20 mouse cellular contexts compared by ENCODE assay signal in the genomic region with DNA sequence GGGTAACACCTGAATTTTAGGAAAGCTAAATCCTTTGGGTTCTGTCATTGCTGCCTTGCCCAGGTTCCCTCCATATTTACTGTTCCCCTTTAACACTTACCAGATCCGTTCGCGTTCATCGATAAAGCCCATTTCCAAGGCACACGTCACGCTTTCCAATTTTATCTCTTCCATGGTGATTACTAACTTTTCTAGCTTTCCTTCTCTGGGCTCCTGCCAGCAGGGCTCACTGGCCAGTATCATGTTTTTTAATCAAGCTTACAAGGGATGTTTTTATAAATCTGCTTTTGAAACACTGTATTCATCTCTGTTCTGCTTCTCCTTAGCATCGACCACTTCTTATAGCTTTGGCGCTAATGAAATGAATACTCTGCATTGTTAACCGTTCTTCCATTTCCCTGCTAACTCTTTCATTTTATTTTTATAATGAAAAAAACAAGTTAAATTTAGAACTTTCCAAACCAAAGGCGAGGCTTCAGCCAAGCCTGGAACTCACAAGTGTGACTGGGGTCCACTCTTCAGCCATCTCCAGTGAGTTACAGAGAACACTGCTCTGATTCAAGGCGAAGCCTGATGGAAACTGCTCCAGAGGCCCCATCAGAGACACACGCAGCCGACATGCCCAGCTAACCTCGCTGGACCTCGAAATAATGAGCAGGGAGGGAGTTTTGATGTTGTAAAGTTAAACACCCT. TPM values are rescaled to one million over a fixed set of nuclear protein-coding genes. Genes with fewer than 3 reads are reported as not detected.
DNase-seq lines count a peak whose midpoint lies in the region; ATAC-seq lines count a peak whose summit lies in the region.
"Had no signal": no experiment of that assay in that cellular context is flagged by ENCODE, and none has a peak within 500 bp of the region (broad histone marks: within the 10 kb centered on the region; RNA-seq: fewer than 3 reads in every experiment).

No protein-coding gene starts in this region.

- 77% methylated on average over 15 of the region's 15 CpGs for WGBS in limb, embryonic 12.5 days
- whole genome bisulfite sequencing in limb, embryonic 10.5 days, result 92% methylated on average over 15 of the region's 15 CpGs
- WGBS in embryonic facial prominence, embryonic 14.5 days, result 71% methylated on average over 15 of the region's 15 CpGs
- WGBS in limb, embryonic 13.5 days, result 59% methylated on average over 15 of the region's 15 CpGs

- ATAC-seq in limb, embryonic 12.5 days (ENCODE audit: insufficient number of reproducible peaks, insufficient read depth, low FRiP score, low TSS enrichment, low read depth), result no peak
- ATAC-seq in embryonic facial prominence, embryonic 14.5 days (ENCODE audit: low read depth), result peak; percentile 62; the same call in 1 of the 2 replicates
- peak; percentile 87 for ATAC-seq in limb, embryonic 13.5 days (ENCODE audit: low FRiP score, low read depth)
- no peak for ATAC-seq in erythroid progenitor cell, adult 5-6 weeks (replicated peaks; ENCODE audit: low FRiP score, poor library complexity, severe bottlenecking)
- ATAC-seq: midbrain, embryonic 16.5 days had no signal

- H3K9me3 ChIP-seq in limb, embryonic 12.5 days, result no peaks in the 10 kb centered on the region
- H3K9me3 ChIP-seq in limb, embryonic 10.5 days (replicated peaks), result no peaks in the 10 kb centered on the region
- no peaks in the 10 kb centered on the region for H3K9me3 ChIP-seq in embryonic facial prominence, embryonic 14.5 days (ENCODE audit: control insufficient read depth, low read length)
- H3K9me3 ChIP-seq in limb, embryonic 13.5 days, result no peaks in the 10 kb centered on the region
- H3K9me3 ChIP-seq: embryonic facial prominence, embryonic 12.5 days; forebrain, embryonic 10.5 days; liver, embryonic 15.5 days; megakaryocyte, embryonic 14.5 days had no signal

- H3K4me2 ChIP-seq in limb, embryonic 12.5 days, result no peak overlapping the region
- no peak overlapping the region for H3K4me2 ChIP-seq in embryonic facial prominence, embryonic 14.5 days (ENCODE audit: low read depth, low read length)
- peak overlapping the region; percentile 26 for H3K4me2 ChIP-seq in limb, embryonic 13.5 days (replicated peaks)
- H3K4me2 ChIP-seq: embryonic facial prominence, embryonic 12.5 days; heart, embryonic 11.5 days; liver, embryonic 15.5 days had no signal

- peaks cover 8% of the 10 kb centered on the region; the same call in 1 of the 2 replicates for H3K36me3 ChIP-seq in limb, embryonic 12.5 days
- H3K36me3 ChIP-seq in limb, embryonic 10.5 days, result peaks cover 32% of the 10 kb centered on the region
- 0 out of 2 replicates have a peak, but pooled peaks cover 10% of the 10 kb centered on the region for H3K36me3 ChIP-seq in embryonic facial prominence, embryonic 14.5 days (ENCODE audit: control insufficient read depth, insufficient read depth, low read length)
- peaks cover 7% of the 10 kb centered on the region for H3K36me3 ChIP-seq in limb, embryonic 13.5 days
- H3K36me3 ChIP-seq: embryonic facial prominence, embryonic 12.5 days; liver, embryonic 15.5 days had no signal

- H3K4me1 ChIP-seq in limb, embryonic 12.5 days (replicated peaks), result peaks cover 23% of the 10 kb centered on the region
- peaks cover 11% of the 10 kb centered on the region for H3K4me1 ChIP-seq in limb, embryonic 10.5 days
- H3K4me1 ChIP-seq in embryonic facial prominence, embryonic 14.5 days (ENCODE audit: control insufficient read depth, insufficient read depth, low read length), result peaks cover 14% of the 10 kb centered on the region; the same call in 1 of the 2 replicates
- peaks cover 36% of the 10 kb centered on the region for H3K4me1 ChIP-seq in limb, embryonic 13.5 days
- H3K4me1 ChIP-seq: embryonic facial prominence, embryonic 12.5 days; forebrain, embryonic 10.5 days; liver, embryonic 15.5 days had no signal

- no peaks in the 10 kb centered on the region for H3K27me3 ChIP-seq in limb, embryonic 12.5 days
- H3K27me3 ChIP-seq in limb, embryonic 10.5 days (ENCODE audit: low read depth, poor library complexity, severe bottlenecking), result no peaks in the 10 kb centered on the region
- H3K27me3 ChIP-seq in embryonic facial prominence, embryonic 14.5 days (replicated peaks; ENCODE audit: control insufficient read depth, insufficient read depth, low read length), result no peaks in the 10 kb centered on the region
- no peaks in the 10 kb centered on the region for H3K27me3 ChIP-seq in limb, embryonic 13.5 days
- H3K27me3 ChIP-seq: embryonic facial prominence, embryonic 12.5 days; liver, embryonic 15.5 days had no signal

- no peak overlapping the region for H3K9ac ChIP-seq in limb, embryonic 12.5 days (replicated peaks)
- no peak overlapping the region for H3K9ac ChIP-seq in embryonic facial prominence, embryonic 14.5 days (ENCODE audit: low read depth, low read length)
- no peak overlapping the region for H3K9ac ChIP-seq in limb, embryonic 13.5 days
- H3K9ac ChIP-seq: embryonic facial prominence, embryonic 12.5 days; liver, embryonic 15.5 days had no signal

- H3K27ac ChIP-seq in limb, embryonic 12.5 days, result peak overlapping the region; percentile 74; the same call in 1 of the 2 replicates
- H3K27ac ChIP-seq in limb, embryonic 10.5 days, result no peak overlapping the region
- peak overlapping the region; percentile 61 for H3K27ac ChIP-seq in embryonic facial prominence, embryonic 14.5 days (replicated peaks; ENCODE audit: low read depth, low read length)
- peak overlapping the region; percentile 69 for H3K27ac ChIP-seq in limb, embryonic 13.5 days
- H3K27ac ChIP-seq: forebrain, embryonic 10.5 days; liver, embryonic 15.5 days had no signal

- H3K4me3 ChIP-seq in limb, embryonic 12.5 days (replicated peaks), result no peak overlapping the region
- no peak overlapping the region for H3K4me3 ChIP-seq in limb, embryonic 10.5 days
- no peak overlapping the region for H3K4me3 ChIP-seq in embryonic facial prominence, embryonic 14.5 days (ENCODE audit: low read depth, low read length)
- H3K4me3 ChIP-seq in limb, embryonic 13.5 days, result no peak overlapping the region
- H3K4me3 ChIP-seq: embryonic facial prominence, embryonic 12.5 days; forebrain, embryonic 10.5 days; liver, embryonic 15.5 days; megakaryocyte, embryonic 14.5 days had no signal

- DNase-seq in gastrocnemius, postnatal 10 days, result peak; percentile 28
- DNase-seq in gastrocnemius, adult 18-20 months (ENCODE audit: low spot score), result no peak
- DNase-seq in limb, embryonic 10.5 days (ENCODE audit: low spot score), result no peak
- peak; percentile 66 for DNase-seq in embryonic facial prominence, embryonic 14.5 days (ENCODE audit: low spot score)
- DNase-seq: adrenal gland, postnatal 36 days; cerebellum, adult 8-10 months; heart, postnatal 10 days; kidney, adult 2 months; kidney, postnatal 14 days; lung, postnatal 14 days; thymus, postnatal 14 days had no signal

RNA-seq across cellular contexts. Expression of gene Ldlrad3, which starts 10.3 kb away (rescaled TPM):
- 10 to 100 TPM; 10.8 to 12.6 TPM for total RNA-seq in gastrocnemius, postnatal 10 days (2021)
- total RNA-seq in gastrocnemius, adult 18-20 months (2021), result 1 to 10 TPM; 2.9 to 4.9 TPM
- 66.2 and 68.2 TPM in 2 replicates for polyA plus RNA-seq in limb, embryonic 12.5 days (2016; fragmentation: Nextera tagmentation; extraction: Ambion mirVana)
- 60.3 and 64.1 TPM in 2 replicates for polyA plus RNA-seq in limb, embryonic 10.5 days (2016; fragmentation: Nextera tagmentation; extraction: Ambion mirVana)
- 48.2 and 48.8 TPM in 2 replicates for polyA plus RNA-seq in embryonic facial prominence, embryonic 14.5 days (2014; fragmentation: Nextera tagmentation; extraction: Ambion mirVana)
- polyA plus RNA-seq in limb, embryonic 13.5 days (2015; fragmentation: Nextera tagmentation; extraction: Ambion mirVana), result 63.6 and 71.9 TPM in 2 replicates
- 2.9 and 8.8 TPM in 2 replicates for total RNA-seq in erythroid progenitor cell, adult 5-6 weeks (2015; ENCODE audit: low replicate concordance)
- total RNA-seq in erythroid progenitor cell, adult 5-6 weeks (2017; ENCODE audit: low replicate concordance), result 0.39 and 2.2 TPM in 2 replicates

Comparison
In these comparisons a context has a peak if more than half of its experiments do, and no peak if none do; other contexts are left out.
1. DNase-seq: peak in gastrocnemius, postnatal 10 days (single experiment) and embryonic facial prominence, embryonic 14.5 days (single experiment); none in gastrocnemius, adult 18-20 months (single experiment) and limb, embryonic 10.5 days (single experiment).
2. ATAC-seq: peak in embryonic facial prominence, embryonic 14.5 days (single experiment) and limb, embryonic 13.5 days (single experiment); none in limb, embryonic 12.5 days (single experiment) and erythroid progenitor cell, adult 5-6 weeks (single experiment).